Comparison of ENCODE assay signal across 11 mouse cellular contexts in genomic region chr5:74793431-74793830, GRCm38 (mm10).
DNase-seq lines count a peak whose midpoint lies in the region; ATAC-seq lines count a peak whose summit lies in the region.
"Had no signal": no experiment of that assay in that cellular context is flagged by ENCODE, and none has a peak within 500 bp of the region (broad histone marks: within the 10 kb centered on the region; RNA-seq: fewer than 3 reads in every experiment).

No protein-coding gene starts in this region.

- ATAC-seq in embryonic facial prominence, embryonic 14.5 days (ENCODE audit: low read depth), result no peak
- ATAC-seq in intestine, embryonic 16.5 days, result peak; percentile 57
- peak; percentile 58; the same call in 1 of the 2 replicates for ATAC-seq in lung, embryonic 15.5 days (ENCODE audit: borderline replicate concordance, extremely low read depth, low FRiP score, low TSS enrichment)
- ATAC-seq in megakaryocyte-erythroid progenitor cell, adult 5-6 weeks (replicated peaks; ENCODE audit: low FRiP score, low TSS enrichment, poor library complexity, severe bottlenecking), result no peak
- no peak for ATAC-seq in inflammation-experienced regulatory T-cells, adult 6 months
- no peak for ATAC-seq in forebrain, embryonic 15.5 days (replicated peaks)

- H3K27ac ChIP-seq in embryonic facial prominence, embryonic 14.5 days (replicated peaks; ENCODE audit: low read depth, low read length), result peak overlapping the region; percentile 88
- H3K27ac ChIP-seq in intestine, embryonic 16.5 days (ENCODE audit: low read length), result peak overlapping the region; percentile 65
- H3K27ac ChIP-seq in lung, embryonic 15.5 days, result peak overlapping the region; percentile 92
- H3K27ac ChIP-seq in forebrain, embryonic 15.5 days (replicated peaks), result no peak overlapping the region
- H3K27ac ChIP-seq: forebrain, embryonic 12.5 days had no signal

- no peaks in the 10 kb centered on the region for H3K9me3 ChIP-seq in embryonic facial prominence, embryonic 14.5 days (ENCODE audit: control insufficient read depth, low read length)
- H3K9me3 ChIP-seq in intestine, embryonic 16.5 days (ENCODE audit: control insufficient read depth, low read length), result no peaks in the 10 kb centered on the region
- H3K9me3 ChIP-seq in lung, embryonic 15.5 days, result no peaks in the 10 kb centered on the region
- H3K9me3 ChIP-seq in forebrain, embryonic 15.5 days, result no peaks in the 10 kb centered on the region
- H3K9me3 ChIP-seq: forebrain, embryonic 12.5 days had no signal

- WGBS in embryonic facial prominence, embryonic 14.5 days, result 45% methylated on average over 4 of the region's 4 CpGs
- WGBS in intestine, embryonic 16.5 days, result 37% methylated on average over 4 of the region's 4 CpGs
- 30% methylated on average over 4 of the region's 4 CpGs for WGBS in lung, embryonic 15.5 days
- WGBS in forebrain, embryonic 15.5 days, result 85% methylated on average over 4 of the region's 4 CpGs

- no peaks in the 10 kb centered on the region; the same call in 1 of the 2 replicates for H3K27me3 ChIP-seq in embryonic facial prominence, embryonic 14.5 days (replicated peaks; ENCODE audit: control insufficient read depth, insufficient read depth, low read length)
- no peaks in the 10 kb centered on the region for H3K27me3 ChIP-seq in intestine, embryonic 16.5 days (replicated peaks; ENCODE audit: control insufficient read depth, insufficient read depth, low read length)
- H3K27me3 ChIP-seq in lung, embryonic 15.5 days, result 0 out of 2 replicates have a peak, but pooled peaks cover 3% of the 10 kb centered on the region
- no peaks in the 10 kb centered on the region; the same call in 1 of the 2 replicates for H3K27me3 ChIP-seq in forebrain, embryonic 15.5 days

- DNase-seq in adrenal gland, postnatal 14 days, result peak; percentile 38
- no peak for DNase-seq in adrenal gland, adult 8-10 months
- DNase-seq in embryonic facial prominence, embryonic 14.5 days (ENCODE audit: low spot score), result peak; percentile 44
- DNase-seq: B cell, adult 2 months; cerebellum, adult 11 months had no signal

- H3K4me1 ChIP-seq in embryonic facial prominence, embryonic 14.5 days (ENCODE audit: control insufficient read depth, insufficient read depth, low read length), result peaks cover 23% of the 10 kb centered on the region
- peaks cover 18% of the 10 kb centered on the region for H3K4me1 ChIP-seq in intestine, embryonic 16.5 days (ENCODE audit: control insufficient read depth, insufficient read depth, low read length)
- H3K4me1 ChIP-seq in lung, embryonic 15.5 days, result peaks cover 24% of the 10 kb centered on the region
- H3K4me1 ChIP-seq in forebrain, embryonic 15.5 days, result peaks cover 14% of the 10 kb centered on the region

- H3K36me3 ChIP-seq in embryonic facial prominence, embryonic 14.5 days (ENCODE audit: control insufficient read depth, insufficient read depth, low read length), result no peaks in the 10 kb centered on the region
- no peaks in the 10 kb centered on the region for H3K36me3 ChIP-seq in intestine, embryonic 16.5 days (ENCODE audit: control insufficient read depth, insufficient read depth, low read length)
- no peaks in the 10 kb centered on the region for H3K36me3 ChIP-seq in lung, embryonic 15.5 days
- no peaks in the 10 kb centered on the region for H3K36me3 ChIP-seq in forebrain, embryonic 15.5 days
- H3K36me3 ChIP-seq: forebrain, embryonic 12.5 days had no signal

- no peak overlapping the region for H3K4me2 ChIP-seq in embryonic facial prominence, embryonic 14.5 days (ENCODE audit: low read depth, low read length)
- H3K4me2 ChIP-seq in intestine, embryonic 16.5 days (ENCODE audit: low read depth, low read length), result no peak overlapping the region
- no peak overlapping the region for H3K4me2 ChIP-seq in lung, embryonic 15.5 days
- H3K4me2 ChIP-seq in forebrain, embryonic 15.5 days (replicated peaks), result no peak overlapping the region
- H3K4me2 ChIP-seq: forebrain, embryonic 12.5 days had no signal

- H3K4me3 ChIP-seq in embryonic facial prominence, embryonic 14.5 days (ENCODE audit: low read depth, low read length), result no peak overlapping the region
- no peak overlapping the region for H3K4me3 ChIP-seq in intestine, embryonic 16.5 days (ENCODE audit: low read length)
- no peak overlapping the region for H3K4me3 ChIP-seq in lung, embryonic 15.5 days
- H3K4me3 ChIP-seq in forebrain, embryonic 15.5 days, result no peak overlapping the region
- H3K4me3 ChIP-seq: forebrain, embryonic 12.5 days had no signal

- H3K9ac ChIP-seq in embryonic facial prominence, embryonic 14.5 days (ENCODE audit: low read depth, low read length), result no peak overlapping the region
- no peak overlapping the region for H3K9ac ChIP-seq in intestine, embryonic 16.5 days (ENCODE audit: low read depth, low read length)
- no peak overlapping the region for H3K9ac ChIP-seq in lung, embryonic 15.5 days
- H3K9ac ChIP-seq in forebrain, embryonic 15.5 days (replicated peaks), result no peak overlapping the region
- H3K9ac ChIP-seq: forebrain, embryonic 12.5 days had no signal

Comparison
In these comparisons a context has a peak if more than half of its experiments do, and no peak if none do; other contexts are left out.
1. ATAC-seq: peak in intestine, embryonic 16.5 days (single experiment) and lung, embryonic 15.5 days (single experiment); none in embryonic facial prominence, embryonic 14.5 days (single experiment), megakaryocyte-erythroid progenitor cell, adult 5-6 weeks (single experiment), inflammation-experienced regulatory T-cells, adult 6 months (single experiment) and forebrain, embryonic 15.5 days (single experiment).